Mouse (Mus musculus): ENCODE measurements around the gene Grid2ip.

GRCm38 (mm10) chr5:143404148-143404930, 47.2 kb downstream of the Grid2ip start:
- TF ChIP-seq CTCF (IDR thresholded peaks at IDR 0.05; ENCODE audit: low read depth, low read length) (no peak), POLR2A (IDR thresholded peaks at IDR 0.05; ENCODE audit: borderline replicate concordance, low read depth, low read length) (no peak)
